In genomic region chr3:132431805-132432204, GRCm38 (mm10) we compare ENCODE assay signal across 35 mouse cellular contexts.
"Had no signal": no experiment of that assay in that cellular context is flagged by ENCODE, and none has a peak within 500 bp of the region (broad histone marks: within the 10 kb centered on the region; RNA-seq: fewer than 3 reads in every experiment).

No protein-coding gene starts in this region.

- H3K4me2 ChIP-seq: heart, embryonic 11.5 days; heart, embryonic 12.5 days; heart, embryonic 13.5 days; heart, embryonic 15.5 days; hindbrain, embryonic 12.5 days; hindbrain, embryonic 13.5 days; hindbrain, embryonic 14.5 days; hindbrain, embryonic 15.5 days; intestine, embryonic 15.5 days; kidney, embryonic 15.5 days had no signal

- H3K27ac ChIP-seq: heart, embryonic 13.5 days; heart, embryonic 15.5 days; hindbrain, embryonic 10.5 days; hindbrain, embryonic 12.5 days; hindbrain, embryonic 13.5 days; hindbrain, embryonic 14.5 days; hindbrain, embryonic 15.5 days; hindbrain, postnatal 0 days; intestine, embryonic 15.5 days; kidney, embryonic 15.5 days; kidney, postnatal 0 days; layer of hippocampus, adult 2 months; left cerebral cortex, adult 2 months had no signal

- H3K4me1 ChIP-seq: heart, embryonic 12.5 days; heart, embryonic 13.5 days; heart, embryonic 15.5 days; hindbrain, embryonic 10.5 days; hindbrain, embryonic 12.5 days; hindbrain, embryonic 13.5 days; hindbrain, embryonic 15.5 days; intestine, embryonic 15.5 days had no signal

- H3K27me3 ChIP-seq: heart, embryonic 12.5 days; heart, embryonic 13.5 days; heart, embryonic 15.5 days; hindbrain, embryonic 12.5 days; hindbrain, embryonic 13.5 days; hindbrain, embryonic 15.5 days; intestine, embryonic 15.5 days; kidney, embryonic 15.5 days had no signal

- H3K9ac ChIP-seq: heart, embryonic 12.5 days; heart, embryonic 13.5 days; heart, embryonic 15.5 days; hindbrain, embryonic 12.5 days; hindbrain, embryonic 13.5 days; hindbrain, embryonic 14.5 days; hindbrain, embryonic 15.5 days; intestine, embryonic 15.5 days; kidney, embryonic 15.5 days had no signal

- H3K36me3 ChIP-seq: heart, embryonic 12.5 days; heart, embryonic 13.5 days; heart, embryonic 15.5 days; hindbrain, embryonic 10.5 days; hindbrain, embryonic 12.5 days; hindbrain, embryonic 13.5 days; hindbrain, embryonic 15.5 days; intestine, embryonic 15.5 days; kidney, embryonic 15.5 days had no signal

- ATAC-seq: hindbrain, embryonic 16.5 days; hindbrain, postnatal 0 days; inflammation-experienced regulatory T-cells, adult 6 months; intestine, embryonic 15.5 days; intestine, embryonic 16.5 days; intestine, postnatal 0 days had no signal

- DNase-seq: heart, postnatal 10 days; heart, postnatal 14 days; heart, postnatal 36 days; heart, postnatal 4 days; kidney, adult 11 months; kidney, adult 18-20 months; kidney, adult 2 months; kidney, adult 8-10 months; kidney, adult 9 months; kidney, postnatal 10 days; kidney, postnatal 14 days; kidney, postnatal 25 days; kidney, postnatal 36 days; kidney, postnatal 4 days; layer of hippocampus, adult 9-11 months; layer of hippocampus, postnatal 36 days had no signal

- H3K4me3 ChIP-seq: heart, embryonic 12.5 days; heart, embryonic 13.5 days; heart, embryonic 15.5 days; hindbrain, embryonic 10.5 days; hindbrain, embryonic 12.5 days; hindbrain, embryonic 13.5 days; hindbrain, embryonic 15.5 days; intestine, embryonic 15.5 days; kidney, embryonic 15.5 days; layer of hippocampus, adult 2 months; left cerebral cortex, adult 2 months had no signal

- H3K9me3 ChIP-seq: heart, embryonic 12.5 days; heart, embryonic 13.5 days; heart, embryonic 15.5 days; hindbrain, embryonic 10.5 days; hindbrain, embryonic 12.5 days; hindbrain, embryonic 13.5 days; hindbrain, embryonic 15.5 days; intestine, embryonic 15.5 days; kidney, embryonic 15.5 days had no signal
